Mouse (Mus musculus) olfactory bulb, adult 2 months (tissue): ENCODE data around the gene Zfp804b.

Source experiments
- CTCF ChIP-seq: fragments of 200-500 bp; IDR thresholded peaks from 2 replicates; pipeline ENCODE4 v1.5.1; 2012; ENCODE audit warnings: low read depth, mild to moderate bottlenecking, low read length, moderate library complexity; ENCODE audit not compliant: insufficient read depth
- POLR2A ChIP-seq: fragments of 200-500 bp; IDR thresholded peaks from 2 replicates; pipeline ENCODE4 v1.6.1; 2012; ENCODE audit warnings: mild to moderate bottlenecking, low read depth, low read length, moderate library complexity; ENCODE audit not compliant: insufficient read depth

- TF ChIP-seq POLR2A (no peak), CTCF (no peak)
Measured at GRCm38 (mm10) chr5:7007468-7007867, 337.1 kb downstream of the Zfp804b start.
